Mouse (Mus musculus): ENCODE measurements at regions not wholly inside any gene's neighbourhood (a gene's known extent, or its start where the extent isn't known, plus 50 kb on each side); places are given as distances from the start of the nearest gene placed in this dataset.

GRCm38 (mm10) chr5:54191688-54192087 lies 193.4 kb downstream of the Stim2 start:
- TF ChIP-seq CTCF (IDR thresholded peaks at IDR 0.05; ENCODE audit: low read depth) = peak; percentile 38; the same call in 1 of the 2 replicates
- Histone ChIP-seq H3K27ac (ENCODE audit: low read depth) (no peak overlapping the region), H3K27me3 (ENCODE audit: insufficient read depth, low read length) (no peaks in the 10 kb centered on the region), H3K9me3 (ENCODE audit: low read depth, low read length) (no peaks in the 10 kb centered on the region), H3K36me3 (ENCODE audit: insufficient read depth) (no peaks in the 10 kb centered on the region), H3K4me3 (ENCODE audit: low read depth, low read length) (no peak overlapping the region), H3K4me2 (no peak overlapping the region), H3K9ac (no peak overlapping the region), H3K4me1 (ENCODE audit: insufficient read depth) (no peaks in the 10 kb centered on the region)
- DNase-seq = peak; percentile 60
- no peak for ATAC-seq (ENCODE audit: insufficient read depth)
- WGBS = 63% methylated on average over 4 of the region's 4 CpGs

GRCm38 (mm10) chr5:54194846-54195245 lies 196.5 kb downstream of the Stim2 start:
- H3K27me3 ChIP-seq (ENCODE audit: insufficient read depth, low read length) = no peaks in the 10 kb centered on the region
- DNase-seq (peak; percentile 31), ATAC-seq (ENCODE audit: insufficient read depth) (no peak)
- H3K9me3 ChIP-seq (ENCODE audit: low read depth, low read length) = no peaks in the 10 kb centered on the region
- H3K36me3 ChIP-seq (ENCODE audit: insufficient read depth) = no peaks in the 10 kb centered on the region
- no peak overlapping the region for H3K9ac ChIP-seq
- no peaks in the 10 kb centered on the region for H3K4me1 ChIP-seq (ENCODE audit: insufficient read depth)
- H3K27ac ChIP-seq (ENCODE audit: low read depth) = no peak overlapping the region
- H3K4me2 ChIP-seq = no peak overlapping the region
- no peak overlapping the region for H3K4me3 ChIP-seq (ENCODE audit: low read depth, low read length)
- TF ChIP-seq CTCF (IDR thresholded peaks at IDR 0.05; ENCODE audit: low read depth) = no peak
- 69% methylated on average over 9 of the region's 9 CpGs for WGBS

GRCm38 (mm10) chr5:54200032-54200431 lies 201.7 kb downstream of the Stim2 start:
- no peaks in the 10 kb centered on the region for H3K4me1 ChIP-seq (ENCODE audit: insufficient read depth)
- DNase-seq (no peak), ATAC-seq (ENCODE audit: insufficient read depth) (no peak)
- no peak overlapping the region for H3K4me2 ChIP-seq
- 63% methylated on average over 3 of the region's 3 CpGs for WGBS
- H3K9me3 ChIP-seq (ENCODE audit: low read depth, low read length) = no peaks in the 10 kb centered on the region
- TF ChIP-seq CTCF (IDR thresholded peaks at IDR 0.05; ENCODE audit: low read depth) = no peak
- no peaks in the 10 kb centered on the region for H3K27me3 ChIP-seq (ENCODE audit: insufficient read depth, low read length)
- H3K4me3 ChIP-seq (ENCODE audit: low read depth, low read length) = no peak overlapping the region
- no peaks in the 10 kb centered on the region for H3K36me3 ChIP-seq (ENCODE audit: insufficient read depth)
- no peak overlapping the region for H3K27ac ChIP-seq (ENCODE audit: low read depth)
- no peak overlapping the region for H3K9ac ChIP-seq

GRCm38 (mm10) chr5:54200587-54200986 lies 202.3 kb downstream of the Stim2 start:
- Histone ChIP-seq H3K36me3 (ENCODE audit: insufficient read depth) (no peaks in the 10 kb centered on the region), H3K9me3 (ENCODE audit: low read depth, low read length) (no peaks in the 10 kb centered on the region), H3K4me2 (no peak overlapping the region), H3K27ac (ENCODE audit: low read depth) (no peak overlapping the region), H3K4me3 (ENCODE audit: low read depth, low read length) (no peak overlapping the region), H3K4me1 (ENCODE audit: insufficient read depth) (no peaks in the 10 kb centered on the region), H3K9ac (no peak overlapping the region), H3K27me3 (ENCODE audit: insufficient read depth, low read length) (no peaks in the 10 kb centered on the region)
- no peak for DNase-seq
- ATAC-seq (ENCODE audit: insufficient read depth) = no peak
- WGBS = 85% methylated on average over 5 of the region's 5 CpGs
- TF ChIP-seq CTCF (IDR thresholded peaks at IDR 0.05; ENCODE audit: low read depth) = no peak

GRCm38 (mm10) chr5:54211457-54211856 lies 213.2 kb downstream of the Stim2 start:
- Histone ChIP-seq H3K9ac (no peak overlapping the region), H3K4me3 (ENCODE audit: low read depth, low read length) (no peak overlapping the region), H3K4me2 (no peak overlapping the region), H3K36me3 (ENCODE audit: insufficient read depth) (no peaks in the 10 kb centered on the region), H3K27me3 (ENCODE audit: insufficient read depth, low read length) (no peaks in the 10 kb centered on the region), H3K4me1 (ENCODE audit: insufficient read depth) (no peaks in the 10 kb centered on the region), H3K9me3 (ENCODE audit: low read depth, low read length) (no peaks in the 10 kb centered on the region), H3K27ac (ENCODE audit: low read depth) (no peak overlapping the region)
- ATAC-seq (ENCODE audit: insufficient read depth) (no peak), DNase-seq (no peak)
- no peak for TF ChIP-seq CTCF (IDR thresholded peaks at IDR 0.05; ENCODE audit: low read depth)

GRCm38 (mm10) chr5:54212038-54212589 lies 213.8 kb downstream of the Stim2 start:
- TF ChIP-seq CTCF (IDR thresholded peaks at IDR 0.05; ENCODE audit: low read depth) = no peak
- 54% methylated on average over 5 of the region's 5 CpGs for WGBS
- H3K4me1 ChIP-seq (ENCODE audit: insufficient read depth) = no peaks in the 10 kb centered on the region
- H3K9ac ChIP-seq = no peak overlapping the region
- no peak overlapping the region for H3K4me3 ChIP-seq (ENCODE audit: low read depth, low read length)
- H3K27me3 ChIP-seq (ENCODE audit: insufficient read depth, low read length) = no peaks in the 10 kb centered on the region
- H3K4me2 ChIP-seq = no peak overlapping the region
- ATAC-seq (ENCODE audit: insufficient read depth) = no peak
- no peak for DNase-seq
- H3K36me3 ChIP-seq (ENCODE audit: insufficient read depth) = no peaks in the 10 kb centered on the region
- H3K27ac ChIP-seq (ENCODE audit: low read depth) = no peak overlapping the region
- no peaks in the 10 kb centered on the region for H3K9me3 ChIP-seq (ENCODE audit: low read depth, low read length)

GRCm38 (mm10) chr5:54225031-54225430 lies 226.7 kb downstream of the Stim2 start:
- Histone ChIP-seq H3K27me3 (ENCODE audit: insufficient read depth, low read length) (no peaks in the 10 kb centered on the region), H3K27ac (ENCODE audit: low read depth) (no peak overlapping the region), H3K4me3 (ENCODE audit: low read depth, low read length) (no peak overlapping the region), H3K4me2 (no peak overlapping the region), H3K36me3 (ENCODE audit: insufficient read depth) (no peaks in the 10 kb centered on the region), H3K4me1 (ENCODE audit: insufficient read depth) (no peaks in the 10 kb centered on the region), H3K9ac (no peak overlapping the region), H3K9me3 (ENCODE audit: low read depth, low read length) (no peaks in the 10 kb centered on the region)
- no peak for DNase-seq
- ATAC-seq (ENCODE audit: insufficient read depth) = no peak
- no peak for TF ChIP-seq CTCF (IDR thresholded peaks at IDR 0.05; ENCODE audit: low read depth)

GRCm38 (mm10) chr5:54234580-54234979 lies 236.3 kb downstream of the Stim2 start:
- no peak for ATAC-seq (ENCODE audit: insufficient read depth)

More at GRCm38 (mm10) chr5:54234580-54234979, 236.3 kb downstream of the Stim2 start:
- Histone ChIP-seq H3K4me3 (ENCODE audit: low read depth, low read length) (no peak overlapping the region), H3K27me3 (ENCODE audit: insufficient read depth, low read length) (no peaks in the 10 kb centered on the region), H3K9ac (no peak overlapping the region), H3K36me3 (ENCODE audit: insufficient read depth) (no peaks in the 10 kb centered on the region), H3K27ac (ENCODE audit: low read depth) (no peak overlapping the region), H3K4me2 (no peak overlapping the region), H3K4me1 (ENCODE audit: insufficient read depth) (no peaks in the 10 kb centered on the region), H3K9me3 (ENCODE audit: low read depth, low read length) (no peaks in the 10 kb centered on the region)
- no peak for TF ChIP-seq CTCF (IDR thresholded peaks at IDR 0.05; ENCODE audit: low read depth)
- no peak for DNase-seq
- 48% methylated on average over 1 of the region's 1 CpGs for WGBS

Data from lung, embryonic 14.5 days (tissue).